Mouse (Mus musculus) monocyte, adult 59 days (primary cell): ENCODE results near the gene Pgrmc2. TPM values are rescaled to one million over a fixed set of nuclear protein-coding genes. Genes with fewer than 3 reads are reported as not detected.

Experiments
- total RNA-seq, 2 experiments: library from RNA; stranded (reverse); gene quantifications; one replicate each; pipeline ENCODE4 v1.2.4; 2023

The Pgrmc2 gene
- total RNA-seq, result 10 to 100 TPM; 18.1 to 18.4 TPM

DNA sequence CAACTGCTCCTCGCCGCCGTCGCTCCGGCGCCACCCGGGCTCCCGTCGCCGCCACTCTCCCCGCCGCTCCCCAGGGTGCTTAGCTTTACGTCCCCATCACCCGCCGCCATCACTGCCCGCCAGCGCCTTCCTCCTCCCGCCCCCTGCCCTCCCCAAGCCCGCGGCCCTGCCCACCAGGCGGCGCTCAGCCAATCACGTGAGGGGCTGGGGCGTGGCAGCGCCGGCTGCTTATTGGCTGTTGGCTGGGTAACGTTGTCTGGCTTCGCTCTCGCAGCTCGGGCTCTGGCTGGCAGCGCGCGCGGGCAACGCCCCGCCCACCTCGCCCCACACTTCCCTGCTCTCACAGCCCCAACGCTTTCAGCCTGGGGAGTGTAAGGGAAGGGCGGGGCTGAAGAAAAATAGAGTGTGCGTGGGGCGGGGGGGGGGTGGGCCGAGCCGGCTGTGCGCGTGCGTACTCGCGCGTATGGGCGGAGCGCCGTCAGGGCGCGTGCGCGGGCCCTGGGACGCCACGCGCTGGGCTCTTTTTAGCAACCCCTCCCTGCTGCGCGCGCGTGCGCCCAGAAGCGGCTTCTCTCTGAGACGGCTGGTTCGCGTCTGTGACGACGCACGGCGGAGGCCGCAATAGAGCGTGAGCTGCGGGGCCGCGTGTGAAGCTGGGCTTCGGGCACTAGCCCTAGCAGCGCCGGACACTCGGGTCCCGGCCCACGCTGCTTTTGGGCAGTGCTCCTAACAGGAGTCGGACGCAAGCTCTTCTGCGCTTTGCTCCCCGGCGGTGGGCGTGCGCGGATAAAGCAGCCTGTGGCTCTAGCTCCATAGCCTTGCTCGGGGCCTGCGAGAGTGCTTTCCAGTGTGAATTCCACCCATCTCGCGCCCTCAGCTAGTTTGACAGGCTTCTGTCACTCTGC, at the start of gene Pgrmc2:
TSS of gene Pgrmc2 (minus strand) at position 162 of the 905 bp plus-strand sequence.

Other genes starting within 250 kb of the Pgrmc2 start
- gene Mfsd8, start 236.2 kb downstream of the Pgrmc2 start, total RNA-seq, result 10 to 100 TPM in 1 of 2 experiments, 1 to 10 TPM in 1; 8.4 to 10.1 TPM
- gene Abhd18, start 236.1 kb downstream of the Pgrmc2 start, total RNA-seq, result 1 to 10 TPM; 6.2 to 6.3 TPM
- not detected for gene 1700034I23Rik, start 180.5 kb downstream of the Pgrmc2 start, total RNA-seq
- 10 to 100 TPM; 15.7 to 17.8 TPM for gene Larp1b, start 133.2 kb downstream of the Pgrmc2 start, total RNA-seq